Comparison of ENCODE assay signal across 11 mouse cellular contexts in genomic region chr4:129500017-129500416, GRCm38 (mm10). TPM values are rescaled to one million over a fixed set of nuclear protein-coding genes. Genes with fewer than 3 reads are reported as not detected.
DNase-seq lines count a peak whose midpoint lies in the region; ATAC-seq lines count a peak whose summit lies in the region.
"Had no signal": no experiment of that assay in that cellular context is flagged by ENCODE, and none has a peak within 500 bp of the region (broad histone marks: within the 10 kb centered on the region; RNA-seq: fewer than 3 reads in every experiment).

No protein-coding gene starts in this region.

- H3K36me3 ChIP-seq in kidney, embryonic 16.5 days (ENCODE audit: insufficient read depth, low read length): no peaks in the 10 kb centered on the region
- no peaks in the 10 kb centered on the region for H3K36me3 ChIP-seq in embryonic facial prominence, embryonic 13.5 days
- H3K36me3 ChIP-seq in hindbrain, embryonic 16.5 days (ENCODE audit: control insufficient read depth, insufficient read depth, low read length): no peaks in the 10 kb centered on the region
- H3K36me3 ChIP-seq in midbrain, embryonic 14.5 days (ENCODE audit: control insufficient read depth, insufficient read depth, low read length): no peaks in the 10 kb centered on the region

- WGBS in kidney, embryonic 16.5 days: 77% methylated on average over 8 of the region's 8 CpGs
- 82% methylated on average over 8 of the region's 8 CpGs for WGBS in embryonic facial prominence, embryonic 13.5 days
- whole genome bisulfite sequencing in hindbrain, embryonic 16.5 days: 75% methylated on average over 8 of the region's 8 CpGs
- WGBS in midbrain, embryonic 14.5 days: 79% methylated on average over 8 of the region's 8 CpGs

- no peaks in the 10 kb centered on the region for H3K27me3 ChIP-seq in kidney, embryonic 16.5 days (ENCODE audit: insufficient read depth, low read length)
- no peaks in the 10 kb centered on the region for H3K27me3 ChIP-seq in embryonic facial prominence, embryonic 13.5 days
- no peaks in the 10 kb centered on the region for H3K27me3 ChIP-seq in hindbrain, embryonic 16.5 days (replicated peaks; ENCODE audit: control insufficient read depth, insufficient read depth, low read length)
- H3K27me3 ChIP-seq in midbrain, embryonic 14.5 days (ENCODE audit: control insufficient read depth, insufficient read depth, low read length): no peaks in the 10 kb centered on the region; the same call in 1 of the 2 replicates
- H3K27me3 ChIP-seq: Patski had no signal

- H3K9me3 ChIP-seq in kidney, embryonic 16.5 days (ENCODE audit: low read length): no peaks in the 10 kb centered on the region
- no peaks in the 10 kb centered on the region for H3K9me3 ChIP-seq in embryonic facial prominence, embryonic 13.5 days
- no peaks in the 10 kb centered on the region for H3K9me3 ChIP-seq in hindbrain, embryonic 16.5 days (ENCODE audit: control insufficient read depth, low read length)
- H3K9me3 ChIP-seq in midbrain, embryonic 14.5 days (ENCODE audit: control insufficient read depth, low read length): no peaks in the 10 kb centered on the region

- peak overlapping the region; percentile 73 for H3K9ac ChIP-seq in kidney, embryonic 16.5 days (replicated peaks; ENCODE audit: low read length)
- peak overlapping the region; percentile 77; the same call in 1 of the 2 replicates for H3K9ac ChIP-seq in embryonic facial prominence, embryonic 13.5 days
- H3K9ac ChIP-seq in hindbrain, embryonic 16.5 days (ENCODE audit: low read depth, low read length): peak overlapping the region; percentile 72
- H3K9ac ChIP-seq in midbrain, embryonic 14.5 days (replicated peaks; ENCODE audit: low read length): no peak overlapping the region

- peaks cover 30% of the 10 kb centered on the region for H3K4me1 ChIP-seq in kidney, embryonic 16.5 days (ENCODE audit: insufficient read depth, low read length)
- peaks cover 30% of the 10 kb centered on the region for H3K4me1 ChIP-seq in embryonic facial prominence, embryonic 13.5 days
- H3K4me1 ChIP-seq in hindbrain, embryonic 16.5 days (ENCODE audit: control insufficient read depth, insufficient read depth, low read depth, low read length): peaks cover 21% of the 10 kb centered on the region
- peaks cover 18% of the 10 kb centered on the region for H3K4me1 ChIP-seq in midbrain, embryonic 14.5 days (ENCODE audit: control insufficient read depth, insufficient read depth, low read length)

- 0 out of 2 replicates have a peak, but pooled peaks have one; percentile 1 for ATAC-seq in kidney, embryonic 16.5 days (ENCODE audit: low FRiP score, low TSS enrichment)
- ATAC-seq in embryonic facial prominence, embryonic 13.5 days (ENCODE audit: insufficient number of reproducible peaks, insufficient read depth, low FRiP score, low TSS enrichment, low read depth): no peak
- no peak for ATAC-seq in hindbrain, embryonic 16.5 days
- no peak for ATAC-seq in midbrain, embryonic 14.5 days (ENCODE audit: low FRiP score, low TSS enrichment)
- ATAC-seq: Patski had no signal

- H3K27ac ChIP-seq in kidney, embryonic 16.5 days (ENCODE audit: low read length): peak overlapping the region; percentile 92
- peak overlapping the region; percentile 89 for H3K27ac ChIP-seq in embryonic facial prominence, embryonic 13.5 days
- H3K27ac ChIP-seq in hindbrain, embryonic 16.5 days (ENCODE audit: low read depth, low read length): no peak overlapping the region
- peak overlapping the region; percentile 55; the same call in 1 of the 2 replicates for H3K27ac ChIP-seq in midbrain, embryonic 14.5 days (replicated peaks; ENCODE audit: low read depth, low read length)

- peak overlapping the region; percentile 67 for H3K4me2 ChIP-seq in kidney, embryonic 16.5 days (replicated peaks; ENCODE audit: low read depth, low read length)
- H3K4me2 ChIP-seq in embryonic facial prominence, embryonic 13.5 days: peak overlapping the region; percentile 73
- peak overlapping the region; percentile 92 for H3K4me2 ChIP-seq in hindbrain, embryonic 16.5 days (ENCODE audit: low read length)
- peak overlapping the region; percentile 64 for H3K4me2 ChIP-seq in midbrain, embryonic 14.5 days (ENCODE audit: low read length)

- peak overlapping the region; percentile 55 for H3K4me3 ChIP-seq in kidney, embryonic 16.5 days (ENCODE audit: low read length)
- H3K4me3 ChIP-seq in embryonic facial prominence, embryonic 13.5 days: peak overlapping the region; percentile 64
- H3K4me3 ChIP-seq in hindbrain, embryonic 16.5 days (ENCODE audit: low read length): no peak overlapping the region
- H3K4me3 ChIP-seq in midbrain, embryonic 14.5 days (replicated peaks; ENCODE audit: low read depth, low read length): 0 out of 2 replicates have a peak overlapping the region, but pooled peaks have one; percentile 43

- intact Hi-C loops in left cerebral cortex, postnatal 25 days (cut with DNase I): loop anchor here (5.0 kb wide), 1 partner anchor 107 kb away; no protein-coding TSS in a partner anchor

- no peak for DNase-seq in kidney, adult 18-20 months
- no peak for DNase-seq in midbrain, embryonic 14.5 days
- no peak for DNase-seq in left cerebral cortex, adult 11 months (ENCODE audit: low spot score)
- DNase-seq in cerebellum, postnatal 4 days (ENCODE audit: low spot score in 2 of 2): no peak
- no peak for DNase-seq in left cerebral cortex, postnatal 25 days (ENCODE audit: low spot score in 2 of 2)

RNA-seq across cellular contexts. Expression of gene Fam229a, which starts 9.0 kb away (rescaled TPM):
- polyA plus RNA-seq in kidney, embryonic 16.5 days (2015; fragmentation: Nextera tagmentation; extraction: Ambion mirVana): 0.35 TPM in 1 of 2 replicates, not detected in the other
- not detected in 2 replicates for polyA plus RNA-seq in embryonic facial prominence, embryonic 13.5 days (2015; fragmentation: Nextera tagmentation; extraction: Ambion mirVana)
- 0.81 and 1.4 TPM in 2 replicates for polyA plus RNA-seq in hindbrain, embryonic 16.5 days (2015; fragmentation: Nextera tagmentation; extraction: Ambion mirVana)
- 0.69 TPM in 1 of 2 replicates, not detected in the other for polyA plus RNA-seq in midbrain, embryonic 14.5 days (2014; fragmentation: Nextera tagmentation; extraction: Ambion mirVana)
- total RNA-seq in left cerebral cortex, postnatal 25 days (2021): not detected
- total RNA-seq: common myeloid progenitor, adult 5-6 weeks; megakaryocyte progenitor cell, adult 5-6 weeks had no signal
- polyA plus RNA-seq: Patski had no signal

RNA-seq across cellular contexts. Expression of gene Tssk3, which starts 9.2 kb away (rescaled TPM):
- polyA plus RNA-seq in kidney, embryonic 16.5 days (2015; fragmentation: Nextera tagmentation; extraction: Ambion mirVana): not detected in 2 replicates
- polyA plus RNA-seq in embryonic facial prominence, embryonic 13.5 days (2015; fragmentation: Nextera tagmentation; extraction: Ambion mirVana): not detected in 2 replicates
- polyA plus RNA-seq in hindbrain, embryonic 16.5 days (2015; fragmentation: Nextera tagmentation; extraction: Ambion mirVana): 0.72 and 0.79 TPM in 2 replicates
- polyA plus RNA-seq in midbrain, embryonic 14.5 days (2014; fragmentation: Nextera tagmentation; extraction: Ambion mirVana): 0.38 and 0.74 TPM in 2 replicates
- under 1 TPM; 0.25 to 0.37 TPM for total RNA-seq in left cerebral cortex, postnatal 25 days (2021)
- total RNA-seq: common myeloid progenitor, adult 5-6 weeks; megakaryocyte progenitor cell, adult 5-6 weeks had no signal
- polyA plus RNA-seq: Patski had no signal

RNA-seq across cellular contexts. Expression of gene Marcksl1, which starts 13.4 kb away (rescaled TPM):
- 761 and 859 TPM in 2 replicates for polyA plus RNA-seq in kidney, embryonic 16.5 days (2015; fragmentation: Nextera tagmentation; extraction: Ambion mirVana)
- polyA plus RNA-seq in embryonic facial prominence, embryonic 13.5 days (2015; fragmentation: Nextera tagmentation; extraction: Ambion mirVana): 839 and 1,023 TPM in 2 replicates
- 1,546 and 1,575 TPM in 2 replicates for polyA plus RNA-seq in hindbrain, embryonic 16.5 days (2015; fragmentation: Nextera tagmentation; extraction: Ambion mirVana)
- 1,591 and 1,713 TPM in 2 replicates for polyA plus RNA-seq in midbrain, embryonic 14.5 days (2014; fragmentation: Nextera tagmentation; extraction: Ambion mirVana)
- total RNA-seq in left cerebral cortex, postnatal 25 days (2021): 100 to 1,000 TPM; 196 to 227 TPM

RNA-seq across cellular contexts. Expression of gene Bsdc1, which starts 38.6 kb away (rescaled TPM):
- polyA plus RNA-seq in kidney, embryonic 16.5 days (2015; fragmentation: Nextera tagmentation; extraction: Ambion mirVana): 31.8 and 33.6 TPM in 2 replicates
- 27.6 and 29.9 TPM in 2 replicates for polyA plus RNA-seq in embryonic facial prominence, embryonic 13.5 days (2015; fragmentation: Nextera tagmentation; extraction: Ambion mirVana)
- 34.6 and 37.4 TPM in 2 replicates for polyA plus RNA-seq in hindbrain, embryonic 16.5 days (2015; fragmentation: Nextera tagmentation; extraction: Ambion mirVana)
- polyA plus RNA-seq in midbrain, embryonic 14.5 days (2014; fragmentation: Nextera tagmentation; extraction: Ambion mirVana): 31.4 and 35.7 TPM in 2 replicates
- 10 to 100 TPM; 51.7 to 58.8 TPM for total RNA-seq in left cerebral cortex, postnatal 25 days (2021)

RNA-seq across cellular contexts. Expression of gene Hdac1, which starts 42.5 kb away (rescaled TPM):
- 285 and 304 TPM in 2 replicates for polyA plus RNA-seq in kidney, embryonic 16.5 days (2015; fragmentation: Nextera tagmentation; extraction: Ambion mirVana)
- polyA plus RNA-seq in embryonic facial prominence, embryonic 13.5 days (2015; fragmentation: Nextera tagmentation; extraction: Ambion mirVana): 237 and 240 TPM in 2 replicates
- polyA plus RNA-seq in hindbrain, embryonic 16.5 days (2015; fragmentation: Nextera tagmentation; extraction: Ambion mirVana): 80.5 and 90.0 TPM in 2 replicates
- polyA plus RNA-seq in midbrain, embryonic 14.5 days (2014; fragmentation: Nextera tagmentation; extraction: Ambion mirVana): 73.6 and 101 TPM in 2 replicates
- 10 to 100 TPM; 28.5 to 31.6 TPM for total RNA-seq in left cerebral cortex, postnatal 25 days (2021)
